Mouse (Mus musculus): ENCODE results near the gene Angptl2. TPM values are rescaled to one million over a fixed set of nuclear protein-coding genes. Genes with fewer than 3 reads are reported as not detected.

The Angptl2 gene
- polyA plus RNA-seq, 1 experiment, result 22.3 TPM

DNA sequence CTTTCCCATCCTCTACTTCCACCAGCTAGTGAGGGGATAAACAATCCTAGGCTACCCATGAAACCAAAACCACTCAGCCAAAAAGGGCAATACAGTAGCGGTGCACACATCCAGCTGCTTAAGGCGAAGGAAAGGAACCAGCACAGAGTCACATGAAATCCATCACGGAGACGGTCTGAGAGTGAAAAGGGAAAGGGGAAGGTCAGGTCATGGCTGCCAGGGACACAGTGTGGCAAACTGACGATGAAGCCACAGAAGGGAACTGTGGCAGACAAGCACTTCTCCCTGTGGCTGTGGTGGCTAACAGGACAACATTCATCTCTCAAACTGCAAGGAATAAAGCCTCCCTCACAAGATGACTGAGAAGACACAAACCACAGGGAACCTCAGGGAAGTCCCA is 79.2 kb downstream of the Angptl2 start:
- WGBS, result 89% methylated on average over 5 of the region's 5 CpGs
- DNase-seq (ENCODE audit: low read depth, low spot score), result no peak

Other genes with a start within 250 kb of the Angptl2 start
- 12.4 and 14.9 TPM in 2 replicates for gene Slc2a8, start 234.0 kb upstream of the Angptl2 start, polyA plus RNA-seq (2012; rRNA removed)
- gene Garnl3, start 84.4 kb upstream of the Angptl2 start, polyA plus RNA-seq (2012; rRNA removed), result 0.63 and 1.4 TPM in 2 replicates
- gene Ralgps1, start 155.4 kb downstream of the Angptl2 start, polyA plus RNA-seq (2012; rRNA removed), result 3.7 and 8.5 TPM in 2 replicates
- 2.9 and 5.2 TPM in 2 replicates for gene Zbtb34, start 215.3 kb downstream of the Angptl2 start, polyA plus RNA-seq (2012; rRNA removed)